Mouse (Mus musculus): ENCODE results near the gene Wnt7b.

GRCm38 (mm10) chr15:85622213-85622612 lies 39.9 kb upstream of the Wnt7b start:
- no peak for TF ChIP-seq CTCF (IDR thresholded peaks at IDR 0.05; ENCODE audit: borderline replicate concordance, extremely low read depth, insufficient read depth, insufficient read length)
- no peak for TF ChIP-seq POLR2A (IDR thresholded peaks at IDR 0.05; ENCODE audit: borderline replicate concordance, extremely low read depth, insufficient read depth, insufficient read length, poor library complexity, severe bottlenecking)
